ENCODE assay signal across 8 mouse cellular contexts in genomic region chr9:21183905-21184413, GRCm38 (mm10). TPM values are rescaled to one million over a fixed set of nuclear protein-coding genes. Genes with fewer than 3 reads are reported as not detected.
DNase-seq lines count a peak whose midpoint lies in the region; ATAC-seq and TF ChIP-seq lines count a peak whose summit lies in the region.

No protein-coding gene starts in this region.

- H3K9ac ChIP-seq in heart, embryonic 15.5 days, result peak overlapping the region; percentile 58
- H3K9ac ChIP-seq in kidney, embryonic 16.5 days (replicated peaks; ENCODE audit: low read length), result peak overlapping the region; percentile 59

- H3K4me2 ChIP-seq in heart, embryonic 15.5 days, result peak overlapping the region; percentile 73
- H3K4me2 ChIP-seq in kidney, embryonic 16.5 days (replicated peaks; ENCODE audit: low read depth, low read length), result peak overlapping the region; percentile 63

- peak; percentile 67 for ATAC-seq in heart, embryonic 15.5 days (replicated peaks; ENCODE audit: insufficient number of reproducible peaks, insufficient read depth, low FRiP score, low read depth)
- peak; percentile 41 for ATAC-seq in kidney, embryonic 16.5 days (ENCODE audit: low FRiP score, low TSS enrichment)

- no peak overlapping the region for H3K27ac ChIP-seq in embryonic fibroblast, embryonic 13.5 days (ENCODE audit: insufficient read depth, low read length)
- H3K27ac ChIP-seq in heart, embryonic 15.5 days, result peak overlapping the region; percentile 67
- no peak overlapping the region for H3K27ac ChIP-seq in kidney, embryonic 16.5 days (ENCODE audit: low read length)
- no peak overlapping the region for H3K27ac ChIP-seq in spleen, adult 2 months (ENCODE audit: insufficient read depth, low read length)

- no peaks in the 10 kb centered on the region for H3K9me3 ChIP-seq in heart, embryonic 15.5 days (replicated peaks)
- H3K9me3 ChIP-seq in kidney, embryonic 16.5 days (ENCODE audit: low read length), result no peaks in the 10 kb centered on the region

- no peaks in the 10 kb centered on the region for H3K27me3 ChIP-seq in heart, embryonic 15.5 days
- no peaks in the 10 kb centered on the region for H3K27me3 ChIP-seq in kidney, embryonic 16.5 days (ENCODE audit: insufficient read depth, low read length)
- no peaks in the 10 kb centered on the region for H3K27me3 ChIP-seq in spleen, adult 2 months (ENCODE audit: control insufficient read depth, insufficient read depth, low read length)

- DNase-seq in layer of hippocampus, postnatal 36 days, result peak; percentile 21 to 40
- DNase-seq in layer of hippocampus, adult 9-11 months, result no peak
- peak; percentile 67 for DNase-seq in lung, postnatal 25 days (ENCODE audit: low spot score)
- DNase-seq in spleen, adult 2 months (ENCODE audit: low read depth in 1 of 2, low spot score in 2 of 2), result peak in 1 of 2 experiments; percentile 66
- no peak for DNase-seq in left cerebral cortex, adult 11 months (ENCODE audit: low spot score)

- 7% methylated on average over 34 of the region's 34 CpGs for WGBS in heart, embryonic 15.5 days
- WGBS in kidney, embryonic 16.5 days, result 6% methylated on average over 34 of the region's 34 CpGs
- WGBS in spleen, adult 2 months, result 2% methylated on average over 34 of the region's 34 CpGs

- H3K4me1 ChIP-seq in embryonic fibroblast, embryonic 13.5 days (ENCODE audit: control insufficient read depth, insufficient read depth, low read length), result peaks cover 8% of the 10 kb centered on the region
- H3K4me1 ChIP-seq in heart, embryonic 15.5 days (replicated peaks), result peaks cover 38% of the 10 kb centered on the region
- H3K4me1 ChIP-seq in kidney, embryonic 16.5 days (ENCODE audit: insufficient read depth, low read length), result peaks cover 29% of the 10 kb centered on the region
- peaks cover 14% of the 10 kb centered on the region for H3K4me1 ChIP-seq in spleen, adult 2 months (ENCODE audit: control insufficient read depth, insufficient read depth, insufficient read length)

- H3K36me3 ChIP-seq in heart, embryonic 15.5 days, result no peaks in the 10 kb centered on the region
- no peaks in the 10 kb centered on the region for H3K36me3 ChIP-seq in kidney, embryonic 16.5 days (ENCODE audit: insufficient read depth, low read length)
- no peaks in the 10 kb centered on the region for H3K36me3 ChIP-seq in spleen, adult 2 months (ENCODE audit: control insufficient read depth, insufficient read depth, low read length)

- TF ChIP-seq CTCF in embryonic fibroblast, embryonic 13.5 days (IDR thresholded peaks at IDR 0.05; ENCODE audit: borderline replicate concordance, insufficient read depth, low read length), result no peak
- peak; percentile 22; the same call in 1 of the 2 replicates for TF ChIP-seq CTCF in spleen, adult 2 months (IDR thresholded peaks at IDR 0.05; ENCODE audit: extremely low read depth, insufficient read depth, insufficient read length, insufficient replicate concordance)

- TF ChIP-seq POLR2A in embryonic fibroblast, embryonic 13.5 days (IDR thresholded peaks at IDR 0.05; ENCODE audit: low read depth, low read length), result 0 out of 2 replicates have a peak, but pooled peaks have one; percentile 12
- no peak for TF ChIP-seq POLR2A in spleen, adult 2 months (IDR thresholded peaks at IDR 0.05; ENCODE audit: low read depth, low read length)

- H3K4me3 ChIP-seq in embryonic fibroblast, embryonic 13.5 days (ENCODE audit: insufficient read depth, low read length), result no peak overlapping the region
- H3K4me3 ChIP-seq in heart, embryonic 15.5 days, result peak overlapping the region; percentile 56
- peak overlapping the region; percentile 45 for H3K4me3 ChIP-seq in kidney, embryonic 16.5 days (ENCODE audit: low read length)
- peak overlapping the region; percentile 54 for H3K4me3 ChIP-seq in spleen, adult 2 months (ENCODE audit: extremely low read depth, insufficient read depth, insufficient read length)

RNA-seq across cellular contexts. Expression of gene Pde4a, which starts 18.4 kb away (rescaled TPM):
- total RNA-seq in layer of hippocampus, postnatal 36 days (2021), result 10 to 100 TPM; 84.2 to 86.8 TPM
- 14.7 and 20.6 TPM in 2 replicates for polyA plus RNA-seq in embryonic fibroblast, embryonic 13.5 days (2011; ENCODE audit: insufficient read length, low read depth, missing spikeins)
- polyA plus RNA-seq in heart, embryonic 15.5 days (2015; fragmentation: Nextera tagmentation; extraction: Ambion mirVana), result 13.0 and 13.5 TPM in 2 replicates
- 14.3 and 15.3 TPM in 2 replicates for polyA plus RNA-seq in kidney, embryonic 16.5 days (2015; fragmentation: Nextera tagmentation; extraction: Ambion mirVana)
- 12.4 and 13.1 TPM in 2 replicates for polyA plus RNA-seq in spleen, adult 2 months (2012; rRNA removed)

RNA-seq across cellular contexts. Expression of gene Cdc37, which starts 34.2 kb away (rescaled TPM):
- 100 to 1,000 TPM; 142 to 150 TPM for total RNA-seq in layer of hippocampus, postnatal 36 days (2021)
- 142 and 166 TPM in 2 replicates for polyA plus RNA-seq in embryonic fibroblast, embryonic 13.5 days (2011; ENCODE audit: insufficient read length, low read depth, missing spikeins)
- 203 and 229 TPM in 2 replicates for polyA plus RNA-seq in heart, embryonic 15.5 days (2015; fragmentation: Nextera tagmentation; extraction: Ambion mirVana)
- polyA plus RNA-seq in kidney, embryonic 16.5 days (2015; fragmentation: Nextera tagmentation; extraction: Ambion mirVana), result 359 and 386 TPM in 2 replicates
- 39.5 and 44.7 TPM in 2 replicates for polyA plus RNA-seq in spleen, adult 2 months (2012; rRNA removed)

RNA-seq across cellular contexts. Expression of gene Tyk2, which starts 52.9 kb away (rescaled TPM):
- 10 to 100 TPM; 14.6 to 18.0 TPM for total RNA-seq in layer of hippocampus, postnatal 36 days (2021)
- polyA plus RNA-seq in embryonic fibroblast, embryonic 13.5 days (2011; ENCODE audit: insufficient read length, low read depth, missing spikeins), result 11.1 and 15.1 TPM in 2 replicates
- 12.2 and 16.6 TPM in 2 replicates for polyA plus RNA-seq in heart, embryonic 15.5 days (2015; fragmentation: Nextera tagmentation; extraction: Ambion mirVana)
- 16.1 and 16.3 TPM in 2 replicates for polyA plus RNA-seq in kidney, embryonic 16.5 days (2015; fragmentation: Nextera tagmentation; extraction: Ambion mirVana)
- 46.1 and 52.2 TPM in 2 replicates for polyA plus RNA-seq in spleen, adult 2 months (2012; rRNA removed)

RNA-seq across cellular contexts. Expression of gene Keap1, which starts 55.2 kb away (rescaled TPM):
- 10 to 100 TPM; 57.2 to 58.1 TPM for total RNA-seq in layer of hippocampus, postnatal 36 days (2021)
- polyA plus RNA-seq in embryonic fibroblast, embryonic 13.5 days (2011; ENCODE audit: insufficient read length, low read depth, missing spikeins), result 23.2 and 27.4 TPM in 2 replicates
- polyA plus RNA-seq in heart, embryonic 15.5 days (2015; fragmentation: Nextera tagmentation; extraction: Ambion mirVana), result 43.4 and 56.9 TPM in 2 replicates
- 67.4 and 68.1 TPM in 2 replicates for polyA plus RNA-seq in kidney, embryonic 16.5 days (2015; fragmentation: Nextera tagmentation; extraction: Ambion mirVana)
- polyA plus RNA-seq in spleen, adult 2 months (2012; rRNA removed), result 55.4 and 78.4 TPM in 2 replicates

Comparison
In these comparisons a context has a peak if more than half of its experiments do, and no peak if none do; other contexts are left out.
1. DNase-seq: peak in layer of hippocampus, postnatal 36 days (2 of 2) and lung, postnatal 25 days (single experiment); none in layer of hippocampus, adult 9-11 months (single experiment) and left cerebral cortex, adult 11 months (single experiment).